Mouse (Mus musculus) natural killer cell, adult 2 months (primary cell): Measurements from ENCODE around the gene Wdr4.
"Not testable (repeated sequence)": the region's sequence is repeated elsewhere in the genome, so short reads cannot be mapped to it uniquely, and the experiment has no call there.

Experiments
- DNase-seq, 2 experiments: peaks; one replicate each; pipeline ENCODE4 v3.0.0; 2022; ENCODE audit warnings: low spot score in 2 of 2

The Wdr4 gene

GRCm38 (mm10) chr17:31519946-31520838, at the start of gene Wdr4, which contains the start of gene Ndufv3:
TSS of gene Wdr4 (minus strand) at chr17:31519980.
TSS of gene Ndufv3 (plus strand) at chr17:31520115.
- DNase-seq: peak; percentile 98 to 99

GRCm38 (mm10) chr17:31566276-31566675, 46.5 kb upstream of the Wdr4 start:
- no peak for DNase-seq

- DNase-seq: peak; percentile 38 to 57
Observed at GRCm38 (mm10) chr17:31565141-31566056, 45.6 kb upstream of the Wdr4 start.

GRCm38 (mm10) chr17:31564858-31565140, 45.0 kb upstream of the Wdr4 start:
- DNase-seq: no peak

- DNase-seq: peak; percentile 97 to 99
Observed at GRCm38 (mm10) chr17:31564015-31564857, 44.5 kb upstream of the Wdr4 start, which contains the start of gene Pknox1. TSS of gene Pknox1 (plus strand) at chr17:31564734.

GRCm38 (mm10) chr17:31563632-31564014, 43.8 kb upstream of the Wdr4 start:
- peak in 1 of 2 experiments; percentile 21 for DNase-seq

GRCm38 (mm10) chr17:31559021-31559789, 39.4 kb upstream of the Wdr4 start:
- no peak for DNase-seq

- DNase-seq: no peak
Observed at GRCm38 (mm10) chr17:31557947-31558542, 38.3 kb upstream of the Wdr4 start.

GRCm38 (mm10) chr17:31557124-31557880, 37.5 kb upstream of the Wdr4 start:
- DNase-seq: no peak

- DNase-seq: no peak
Observed at GRCm38 (mm10) chr17:31556253-31556652, 36.5 kb upstream of the Wdr4 start.

- DNase-seq: not testable (repeated sequence)
Observed at GRCm38 (mm10) chr17:31552601-31553000, 32.8 kb upstream of the Wdr4 start.

- no peak for DNase-seq
Observed at GRCm38 (mm10) chr17:31549389-31549788, 29.6 kb upstream of the Wdr4 start.

- DNase-seq: no peak
Observed at GRCm38 (mm10) chr17:31547974-31548373, 28.2 kb upstream of the Wdr4 start.

GRCm38 (mm10) chr17:31546444-31547196, 26.8 kb upstream of the Wdr4 start:
- no peak for DNase-seq

- DNase-seq: no peak
Observed at GRCm38 (mm10) chr17:31543574-31543973, 23.8 kb upstream of the Wdr4 start.

- no peak for DNase-seq
Observed at GRCm38 (mm10) chr17:31541460-31541831, 21.7 kb upstream of the Wdr4 start.

GRCm38 (mm10) chr17:31540809-31541459, 21.2 kb upstream of the Wdr4 start:
- DNase-seq: no peak

GRCm38 (mm10) chr17:31540101-31540500, 20.3 kb upstream of the Wdr4 start:
- DNase-seq: no peak
